Mouse (Mus musculus) gastrocnemius, postnatal 14 days (tissue): ENCODE results near the gene Mios. TPM values are rescaled to one million over a fixed set of nuclear protein-coding genes. Genes with fewer than 3 reads are reported as not detected.
A peak's percentile ranks its signal among the peaks of the same experiment; 100 is the strongest.

Experiments
- DNase-seq: peaks from one replicate; pipeline ENCODE4 v3.0.0; 2021; ENCODE audit warnings: mixed read lengths
- intact Hi-C: fragments of 180-260 bp; cut with DNase I; formaldehyde crosslinking; loops from one replicate; pipeline ENCODE4 v1.15.1; 2025; ENCODE audit warnings: low total_unique reads
- long read RNA-seq, 2 experiments: library from polyadenylated mRNA; stranded (forward); transcript quantifications; one replicate each; pipeline ENCODE4 v2.0.0; 2021
- total RNA-seq, 2 experiments: library from RNA; stranded (reverse); gene quantifications; 2 replicates each; pipeline ENCODE4 v1.2.3; 2021

The Mios gene
- 10 to 100 TPM; 14.2 to 14.3 TPM for total RNA-seq
- long read RNA-seq, experiment 1, transcript Mios-201 (12 exons, 3,710 nt) = major isoform, 13 of 18 reads
- long read RNA-seq, experiment 1, partial matches to known transcripts = 2 of 18 reads
- long read RNA-seq, experiment 1, other reads (novel, unspliced or antisense) = 3 of 18 reads
- long read RNA-seq, experiment 2, transcript Mios-201 (12 exons, 3,710 nt) = major isoform, 18 of 24 reads
- long read RNA-seq, experiment 2, partial matches to known transcripts = 3 of 24 reads
- long read RNA-seq, experiment 2, other reads (novel, unspliced or antisense) = 3 of 24 reads

DNA sequence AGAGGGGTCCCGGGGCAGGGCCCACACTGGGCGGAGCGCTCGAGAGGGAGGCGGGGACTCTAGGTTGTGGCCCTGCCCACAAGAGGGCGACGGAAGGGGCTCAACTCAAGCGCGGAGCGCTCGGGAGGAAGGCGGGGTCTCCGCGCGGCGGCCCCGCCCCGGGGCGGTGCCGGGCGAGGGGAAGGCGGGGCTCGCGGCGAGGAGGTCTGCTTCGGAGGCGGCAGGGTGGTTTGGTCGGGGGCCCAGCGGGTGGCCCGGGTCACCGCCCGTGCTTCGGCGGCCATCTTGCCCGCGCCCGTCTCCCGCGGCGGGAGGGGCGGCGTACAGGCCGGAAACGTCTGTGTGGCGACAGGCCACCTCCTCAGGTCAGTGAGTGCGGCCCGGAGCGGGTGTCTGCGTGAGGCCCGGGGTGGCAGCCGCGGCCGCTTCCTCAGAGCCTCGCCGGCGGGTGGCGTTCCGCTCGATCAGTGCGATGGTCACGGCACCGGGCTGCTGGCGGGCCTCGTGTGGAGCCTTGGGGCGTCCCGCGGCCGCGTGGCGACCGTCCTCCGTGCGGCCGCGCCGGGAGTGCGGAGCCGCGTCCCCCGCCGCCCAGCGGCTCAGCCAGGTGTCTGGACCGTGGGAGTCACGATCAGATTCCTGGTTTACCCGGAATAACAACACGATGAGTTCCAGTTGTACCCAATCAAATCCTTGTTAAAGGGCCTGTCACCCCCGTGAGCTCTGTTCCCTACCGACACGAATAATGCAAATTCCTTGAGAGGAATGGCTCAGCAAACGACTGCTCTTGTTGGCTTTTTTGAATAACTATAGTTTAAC lies at the start of gene Mios:
Mios (plus strand) TSS at position 176 of the 819 bp plus-strand sequence.
- intact Hi-C loops = no loop called here
- peak; percentile 91 for DNase-seq

DNA sequence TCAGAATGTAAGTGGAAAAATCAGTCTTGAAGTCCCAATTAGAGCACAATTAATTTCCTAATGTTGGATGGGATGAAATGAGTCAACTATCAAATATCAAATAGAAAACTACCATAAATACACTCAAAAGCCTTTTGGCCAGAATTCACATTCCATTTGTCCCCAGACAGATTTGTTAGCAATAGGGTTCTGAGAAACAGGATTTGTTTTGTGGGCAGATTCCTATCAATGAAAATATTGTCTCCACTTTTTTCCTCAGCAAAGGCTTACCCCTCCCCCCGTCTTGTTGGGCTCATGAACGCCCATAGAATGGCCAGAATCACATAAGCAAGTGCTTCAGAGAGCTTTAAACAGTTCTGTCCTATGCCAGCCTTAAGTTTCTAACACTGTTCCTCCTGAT lies 49.0 kb upstream of the Mios start:
- intact Hi-C loops = no loop called here
- DNase-seq = no peak

DNA sequence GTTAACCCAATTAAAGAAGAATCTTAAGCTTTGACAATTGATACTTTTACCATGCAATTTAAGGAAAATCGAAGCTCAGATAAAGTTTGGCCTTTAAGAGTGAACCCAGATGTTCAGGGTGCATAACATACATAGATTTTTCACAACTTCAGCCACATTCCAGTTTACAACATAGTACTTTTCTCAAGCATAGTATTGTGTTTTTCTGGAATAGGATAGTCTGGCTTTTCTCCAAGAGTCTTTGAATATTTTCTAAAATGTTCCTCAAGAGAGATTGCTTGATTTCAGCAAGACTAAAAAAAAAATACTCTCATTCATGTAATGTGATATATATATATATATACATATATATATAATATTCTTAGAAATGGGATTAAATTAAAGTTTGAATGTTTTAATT lies 44.3 kb upstream of the Mios start:
- no peak for DNase-seq
- intact Hi-C loops = no loop called here

DNA sequence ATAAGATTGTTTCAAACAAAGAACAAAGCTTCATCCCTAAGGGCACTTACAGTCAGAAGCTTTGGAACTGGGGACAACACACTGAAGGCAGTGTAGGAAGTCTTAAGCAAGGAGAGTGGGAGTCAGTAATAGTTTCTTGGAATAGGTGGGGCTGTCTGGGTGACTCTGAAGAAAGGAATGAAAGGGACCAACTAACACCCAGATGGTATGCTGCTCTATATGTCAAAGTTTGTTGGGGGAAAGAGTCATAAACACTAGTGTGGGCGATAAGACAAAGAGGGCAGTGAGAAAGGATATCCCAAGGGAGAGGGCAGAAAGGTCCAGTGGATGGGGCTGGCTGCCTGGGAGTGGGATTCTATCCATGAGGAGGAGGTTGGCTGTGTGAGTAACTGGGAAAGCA lies 36.9 kb upstream of the Mios start:
- DNase-seq = no peak
- intact Hi-C loops = no loop called here

DNA sequence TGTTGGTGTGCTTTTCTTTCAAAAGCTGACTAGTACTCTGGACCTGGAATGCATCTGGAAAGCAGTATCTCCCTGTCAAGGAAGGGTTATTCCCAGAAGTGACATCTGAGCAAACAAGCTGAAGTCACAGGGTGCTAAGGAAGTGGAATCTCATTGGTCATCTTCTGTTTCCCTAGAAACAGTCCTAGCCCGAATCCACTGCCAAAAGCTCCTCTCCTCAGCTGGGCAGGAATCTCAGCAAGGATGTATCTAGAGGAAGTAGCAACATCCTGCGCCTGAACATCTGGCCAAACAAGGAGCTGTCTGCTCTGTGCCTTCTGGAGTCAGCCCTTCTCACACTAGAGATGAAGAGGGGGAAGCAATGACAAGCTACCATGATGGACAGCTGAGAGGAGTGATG lies 35.0 kb upstream of the Mios start:
- intact Hi-C loops = no loop called here
- DNase-seq = no peak

DNA sequence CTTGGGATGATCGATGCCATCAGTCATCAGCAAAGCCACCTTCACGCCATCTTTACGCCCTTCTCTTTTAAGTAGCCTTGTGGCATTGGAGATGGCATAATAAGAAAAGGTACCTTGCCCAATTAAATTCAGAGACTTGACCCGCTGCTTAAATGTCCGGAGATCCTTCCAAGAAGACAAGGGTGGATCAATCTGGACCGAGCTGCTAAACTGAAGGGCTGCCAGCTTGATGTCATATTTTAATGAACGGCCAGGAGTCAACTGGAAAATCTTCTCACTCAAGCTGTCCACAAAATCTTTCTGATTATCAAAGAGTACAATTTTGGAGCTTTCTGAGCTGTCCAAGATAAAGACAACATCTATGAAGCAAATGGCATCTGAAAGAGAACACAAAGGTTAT lies 33.7 kb upstream of the Mios start:
- DNase-seq = no peak
- intact Hi-C loops = no loop called here

DNA sequence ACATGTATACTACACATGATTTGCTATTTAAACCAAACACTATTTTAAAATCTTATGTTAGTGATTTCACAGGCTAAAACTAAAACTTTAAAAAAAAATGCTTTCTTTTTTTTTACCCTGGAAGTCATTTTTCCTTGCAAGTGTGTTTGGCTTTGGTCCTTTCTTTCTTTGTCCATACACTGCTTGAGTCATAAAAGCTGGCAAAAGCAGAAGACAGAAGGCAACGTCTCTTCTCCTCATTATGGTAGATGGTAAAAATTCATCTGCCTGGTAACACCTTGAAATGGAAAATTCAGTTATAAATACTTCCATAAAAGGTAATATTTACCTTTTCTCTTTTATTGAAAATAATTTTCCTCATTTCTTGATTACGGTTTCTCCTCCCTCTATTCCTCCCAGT lies 32.9 kb upstream of the Mios start:
- no peak for DNase-seq
- intact Hi-C loops = no loop called here

DNA sequence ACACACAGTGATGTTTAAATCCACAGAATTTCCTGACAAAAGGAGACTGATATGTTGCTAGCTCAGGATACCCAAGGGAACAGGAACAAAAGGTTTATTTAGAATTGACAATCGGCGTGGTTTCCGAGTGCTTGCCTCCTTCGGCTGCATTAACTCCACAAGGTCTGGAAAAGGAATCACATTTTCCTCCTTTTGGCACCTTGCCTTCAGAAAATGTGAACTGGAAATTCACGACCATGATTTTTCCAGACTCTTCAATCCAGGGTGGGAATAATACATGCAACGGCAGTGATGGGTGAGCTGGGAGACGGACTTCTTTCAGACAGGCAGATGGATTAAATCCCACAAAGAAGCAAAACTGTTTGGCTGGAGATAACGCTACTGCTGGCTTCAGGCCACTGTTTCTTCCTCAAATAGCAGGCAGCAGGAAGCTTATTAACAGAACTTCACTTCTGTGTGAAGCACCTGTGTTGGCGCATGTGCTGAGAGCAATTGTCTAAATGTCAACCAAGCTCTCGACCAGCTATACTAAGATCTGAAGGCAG lies 30.6 kb upstream of the Mios start:
- intact Hi-C loops = no loop called here
- DNase-seq = no peak

DNA sequence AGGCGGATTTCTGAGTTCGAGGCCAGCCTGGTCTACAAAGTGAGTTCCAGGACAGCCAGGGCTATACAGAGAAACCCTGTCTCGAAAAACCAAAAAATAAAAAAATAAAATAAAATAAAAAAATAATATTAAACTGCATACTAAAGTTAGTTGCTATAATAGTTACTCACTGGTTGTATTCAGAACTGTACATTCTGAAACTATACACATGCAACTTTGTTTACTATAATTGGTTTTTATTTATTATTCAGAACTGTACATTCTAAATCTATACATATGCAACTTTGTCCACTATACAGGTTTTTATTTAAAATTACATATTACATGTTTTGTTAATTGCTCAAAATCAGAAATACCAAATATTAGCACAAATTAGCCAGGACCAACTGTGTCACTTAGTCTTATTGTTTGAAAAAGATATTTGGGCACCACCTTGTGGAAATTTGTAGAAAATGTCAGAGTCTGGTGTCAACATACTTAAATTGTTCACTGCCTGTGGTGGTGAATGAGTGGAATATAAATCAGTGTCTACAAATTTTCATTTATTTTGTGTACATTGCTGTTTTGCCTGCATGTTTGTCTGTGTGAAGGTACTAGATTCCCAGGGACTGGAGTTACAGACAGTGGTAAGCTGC lies 20.3 kb upstream of the Mios start:
- intact Hi-C loops = loop anchor here (10.0 kb wide), 1 partner anchor 114 kb away; no protein-coding TSS in a partner anchor
- DNase-seq = no peak

DNA sequence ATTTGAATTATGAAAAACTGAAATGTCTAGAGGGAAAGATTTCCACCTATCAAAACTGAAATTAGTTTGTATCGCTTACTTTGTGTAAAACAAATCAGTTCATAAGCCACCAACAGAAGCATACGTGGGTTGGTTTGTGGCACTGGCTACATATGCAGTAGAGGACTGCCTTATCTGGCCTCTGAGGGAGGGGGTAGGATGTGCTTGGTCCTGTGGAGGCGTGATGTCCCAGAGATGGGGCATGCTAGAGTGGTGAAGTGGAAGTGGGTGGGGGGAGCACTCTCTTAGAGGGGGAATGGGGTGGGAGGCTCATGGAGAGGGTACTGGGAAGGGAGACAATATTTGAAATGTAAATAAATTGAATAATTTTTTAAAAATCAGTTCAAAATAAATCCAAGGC lies 19.1 kb upstream of the Mios start:
- intact Hi-C loops = loop anchor here (10.0 kb wide), 1 partner anchor 115 kb away; no protein-coding TSS in a partner anchor
- DNase-seq = no peak

DNA sequence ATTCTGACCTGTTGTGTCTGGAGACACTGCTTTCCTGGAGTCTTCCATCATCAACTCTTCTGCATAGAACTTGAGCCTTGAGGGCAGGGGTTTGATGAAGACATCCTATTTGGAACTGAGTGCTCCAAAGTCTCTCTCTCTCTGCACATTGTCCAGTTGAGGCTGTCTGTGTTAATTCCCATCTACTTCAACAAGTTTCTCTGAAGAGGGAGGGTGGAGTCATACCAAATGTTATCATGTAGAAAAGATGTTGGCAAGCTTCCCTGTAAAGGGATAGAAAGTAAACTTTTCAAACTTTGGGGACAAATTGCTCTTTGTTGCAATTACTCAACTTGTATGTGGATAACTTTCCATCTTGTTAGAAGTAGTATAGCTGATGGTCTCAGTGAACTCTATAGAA lies 16.5 kb upstream of the Mios start, which contains the start of gene Col28a1:
Col28a1 (minus strand) TSS at position 101 of the 400 bp plus-strand sequence.
- intact Hi-C loops = no loop called here
- no peak for DNase-seq

DNA sequence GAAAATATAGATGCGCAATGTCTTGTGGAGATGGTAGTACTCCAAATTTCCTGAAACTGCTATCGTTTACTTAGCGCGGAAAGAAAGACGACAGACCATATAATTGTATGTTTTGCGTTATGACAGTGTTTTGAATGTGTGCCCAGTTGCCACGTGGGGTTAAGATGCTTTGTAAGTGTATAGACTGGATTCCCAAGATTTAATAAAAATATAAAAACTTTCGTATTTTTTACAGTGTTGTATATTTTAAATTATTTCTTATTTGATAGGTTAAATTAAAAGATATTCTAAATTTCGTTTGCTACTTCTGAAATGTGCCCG lies 804 bp downstream of the Mios start:
- intact Hi-C loops = no loop called here
- no peak for DNase-seq

DNA sequence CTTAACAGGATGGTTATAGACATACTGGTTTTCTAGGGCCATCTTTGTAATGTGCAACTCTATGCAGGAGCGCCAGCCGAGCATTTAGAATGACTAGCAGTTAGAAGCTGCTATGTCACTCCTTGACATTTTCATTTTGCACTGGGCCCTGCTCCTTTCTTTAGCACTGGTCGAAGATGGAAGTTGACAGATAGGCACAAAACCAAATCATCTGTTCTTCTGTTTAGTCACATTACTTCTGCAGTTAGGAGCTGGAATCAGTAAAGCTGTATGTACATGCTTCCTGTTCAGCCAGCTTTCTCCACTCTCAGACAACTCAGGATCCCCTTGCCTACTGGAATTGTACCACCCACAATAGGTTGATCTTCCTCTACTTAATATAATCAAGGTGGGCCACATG lies 1.6 kb downstream of the Mios start:
- intact Hi-C loops = no loop called here
- DNase-seq = no peak

DNA sequence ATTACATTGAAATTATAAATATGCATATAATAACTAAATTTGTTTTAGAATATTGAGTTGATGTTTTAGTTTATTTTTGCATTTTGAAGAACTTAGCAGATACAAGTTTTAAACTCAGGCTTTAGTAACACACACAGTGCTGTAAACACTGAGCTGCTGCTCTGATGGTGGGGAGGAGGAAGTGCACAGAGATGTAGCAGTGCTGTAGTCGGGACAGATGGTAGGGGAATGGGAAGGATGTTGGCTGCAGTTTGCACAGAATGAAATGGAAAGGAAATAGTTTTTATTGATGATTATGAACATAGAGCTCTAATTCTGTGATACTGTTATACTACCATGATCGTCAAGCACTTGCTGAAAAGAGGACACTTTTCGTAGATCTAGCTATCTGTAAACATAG lies 18.0 kb downstream of the Mios start:
- no peak for DNase-seq
- intact Hi-C loops = no loop called here

DNA sequence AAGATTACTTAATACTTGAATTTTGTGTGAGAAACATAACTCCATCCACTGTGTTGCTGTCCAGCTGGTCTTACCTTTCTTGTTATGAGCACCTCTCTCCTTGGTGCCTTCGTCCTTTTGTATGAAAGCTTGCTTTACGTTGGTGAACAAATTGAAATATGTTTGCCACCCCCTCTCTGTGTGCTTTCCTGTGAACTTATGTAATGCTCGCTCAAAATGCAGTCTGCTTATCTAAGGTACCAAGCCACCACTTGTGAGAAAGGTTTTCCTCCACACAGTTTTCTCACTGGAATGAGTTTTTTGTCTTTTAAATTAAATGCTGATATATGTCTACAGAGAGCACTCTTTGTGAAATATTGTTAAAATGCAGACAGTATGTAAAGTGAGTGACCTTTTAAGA lies 19.6 kb downstream of the Mios start:
- intact Hi-C loops = no loop called here
- no peak for DNase-seq

DNA sequence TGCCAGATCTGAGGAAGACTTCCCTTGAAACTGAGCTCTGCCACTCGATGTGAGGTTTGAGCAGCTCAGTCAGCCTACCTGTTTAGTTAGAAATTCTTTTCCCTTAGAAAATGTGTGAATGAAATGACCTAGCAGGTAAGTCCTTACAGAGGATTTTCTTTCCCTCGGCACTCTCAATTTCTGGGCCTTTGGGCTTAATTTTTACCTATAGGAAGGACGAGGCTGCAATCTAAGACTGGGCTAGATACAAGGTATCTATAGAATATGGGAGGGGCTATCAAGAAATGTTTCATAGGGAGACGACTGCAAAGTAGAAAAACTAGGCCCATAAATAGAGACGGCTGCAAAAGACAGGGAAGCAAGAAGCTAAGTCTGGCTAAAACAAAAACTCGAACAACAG lies 49.3 kb downstream of the Mios start:
- intact Hi-C loops = no loop called here

DNA sequence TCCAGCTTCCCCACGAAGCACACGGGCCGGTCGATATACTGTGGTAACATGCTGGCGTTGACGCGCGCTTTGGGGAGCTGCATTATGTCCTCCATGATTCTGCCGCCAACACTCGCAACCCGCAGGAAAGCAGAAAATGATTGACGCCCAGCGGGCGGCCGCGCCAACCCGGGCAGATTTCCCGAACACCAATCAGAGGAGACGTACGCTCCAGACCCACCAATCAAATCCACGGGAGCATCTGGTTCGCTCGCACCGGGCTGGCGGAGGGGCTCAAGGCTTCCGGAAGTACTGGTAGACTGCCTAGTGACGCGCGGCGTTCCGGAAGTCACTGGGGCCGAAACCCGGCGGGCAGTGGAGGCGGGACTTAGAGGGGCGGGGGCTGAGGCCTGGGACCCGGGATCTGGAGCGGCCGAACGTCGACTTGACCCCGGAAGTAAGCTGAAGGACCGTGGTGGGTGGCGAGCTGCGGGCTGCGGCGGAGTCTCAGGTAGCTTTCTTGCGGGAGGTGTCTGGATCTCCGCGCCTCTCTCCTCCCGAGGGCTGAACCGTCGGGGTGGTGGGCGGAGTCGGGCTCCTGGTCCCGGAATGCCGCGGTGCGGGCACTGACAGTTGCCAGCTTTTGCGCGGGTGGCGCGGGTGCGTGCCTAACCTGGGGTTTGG lies 50.1 kb downstream of the Mios start, which contains the start of the genes Rpa3, Umad1 and Gm45062:
Rpa3 (minus strand) TSS at position 170 of the 663 bp plus-strand sequence.
Umad1 (plus strand) TSS at position 285 of the 663 bp plus-strand sequence.
Gm45062 (plus strand) TSS at position 447 of the 663 bp plus-strand sequence.
- DNase-seq = peak; percentile 98
- intact Hi-C loops = no loop called here

More for the DNA sequence above, 49.3 kb downstream of the Mios start:
- no peak for DNase-seq

DNA sequence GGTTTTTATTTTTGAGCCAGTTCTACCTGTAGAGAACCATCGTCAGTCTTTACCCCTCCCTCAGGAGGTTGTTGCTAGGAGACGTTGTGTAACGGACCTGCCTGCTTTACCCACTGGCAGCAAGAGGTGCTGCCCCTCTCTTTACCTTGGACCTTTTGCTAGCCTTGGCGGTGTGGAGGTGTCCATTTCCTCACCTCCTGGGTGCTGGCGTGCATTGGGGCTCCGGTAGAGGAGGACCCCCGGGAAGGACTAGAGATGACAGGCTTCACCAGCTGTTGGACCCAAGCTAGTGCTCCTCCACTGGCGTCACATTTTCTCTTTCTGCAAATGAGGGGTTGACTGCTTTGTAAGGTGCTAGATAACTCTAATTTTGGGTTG lies 50.6 kb downstream of the Mios start:
- intact Hi-C loops = no loop called here
- DNase-seq = peak; percentile 10

DNA sequence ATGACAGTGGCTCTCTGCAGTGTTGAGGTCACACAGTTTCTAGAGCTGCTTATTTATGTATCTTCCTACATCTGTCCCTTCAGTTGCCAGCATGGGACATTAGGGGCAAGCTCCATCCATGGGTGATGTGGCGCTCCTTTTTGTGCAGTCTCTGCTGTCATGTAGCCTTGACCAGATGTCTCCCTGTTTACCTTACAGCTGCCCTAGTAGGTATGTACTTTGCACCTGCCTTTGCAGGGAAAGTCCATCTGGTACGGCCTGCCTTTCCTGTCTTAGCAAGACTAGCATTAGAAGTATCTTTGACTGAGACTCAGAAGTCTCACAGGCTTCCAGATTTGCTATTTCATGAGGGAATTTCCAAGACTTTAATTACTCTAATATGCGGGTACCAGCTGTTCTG lies 62.0 kb downstream of the Mios start:
- DNase-seq = no peak
- intact Hi-C loops = loop anchor here (10.0 kb wide), 1 partner anchor 464 kb away; no protein-coding TSS in a partner anchor
